Mouse (Mus musculus): ENCODE measurements around the gene 4930452B06Rik.

GRCm38 (mm10) chr14:8608559-8609171, 57.4 kb downstream of the 4930452B06Rik start:
- TF ChIP-seq CTCF (IDR thresholded peaks at IDR 0.05; ENCODE audit: insufficient read depth, low read length) = peak; percentile 96
- no peak for TF ChIP-seq POLR2A (IDR thresholded peaks at IDR 0.05; ENCODE audit: borderline replicate concordance, extremely low read depth, low read depth, low read length)
